Mouse (Mus musculus): ENCODE results near the gene Irf7.

The Irf7 gene

DNA sequence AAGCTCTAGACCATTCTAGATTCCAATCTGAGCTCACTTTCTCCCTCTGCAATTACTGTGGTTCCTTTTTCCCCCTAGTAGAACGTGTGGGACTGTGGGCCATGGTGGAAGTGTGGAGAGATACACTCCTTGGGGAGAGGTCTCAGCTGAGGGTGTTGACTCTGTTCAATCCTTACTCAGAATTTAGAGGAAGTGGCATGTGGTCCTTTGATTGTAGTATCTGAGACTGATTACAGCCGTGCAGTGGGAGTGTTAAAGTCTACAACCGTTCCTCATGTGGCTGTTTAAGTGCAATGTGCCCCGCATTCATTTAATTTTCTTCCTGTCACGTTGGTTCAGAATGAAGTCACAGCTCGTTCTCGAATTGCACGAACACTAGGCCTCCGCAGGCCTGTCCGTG lies 10.1 kb downstream of the Irf7 start:
- ChIA-PET CTCF (interaction anchor here in 1 of 4 experiments (0.6 kb wide), 2 partner anchors 101 to 131 kb away, joined by 3 to 4 read pairs; no protein-coding TSS in a partner anchor), POLR2A (interaction anchor here in 2 of 4 experiments (0.7 to 5.7 kb wide), 10 partner anchors 9 to 72 kb away, joined by 3 to 40 read pairs (median 5); partner anchors contain the start of genes Deaf1 (in 1 of the 2), Rassf7 (in 1 of the 2) and Tmem80 (in 1 of the 2))

DNA sequence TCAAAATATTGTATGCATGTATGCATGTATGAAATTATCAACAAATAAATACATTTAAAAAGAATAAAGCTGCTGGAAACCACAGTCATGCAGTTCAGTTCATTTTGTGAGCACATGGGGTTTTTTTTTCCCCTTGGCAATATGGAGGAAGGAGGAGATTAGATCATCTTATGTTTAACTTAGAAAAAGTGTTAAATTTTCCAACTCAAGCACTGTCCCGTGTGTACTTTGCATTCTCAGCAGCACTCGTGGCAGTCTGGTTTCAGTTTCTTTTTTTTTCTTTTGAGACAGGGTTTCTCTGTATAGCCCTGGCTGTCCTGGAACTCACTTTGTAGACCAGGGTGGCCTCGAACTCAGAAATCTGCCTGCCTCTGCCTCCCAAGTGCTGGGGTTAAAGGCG lies 15.8 kb downstream of the Irf7 start:
- ChIA-PET POLR2A (interaction anchor here in 2 of 4 experiments (0.7 to 2.9 kb wide), 12 partner anchors 13 to 180 kb away, joined by 3 to 9 read pairs (median 3); partner anchors contain the start of gene Taldo1 (in 1 of the 2)), CTCF (interaction anchor here in 1 of 4 experiments (0.5 kb wide), 1 partner anchor 28 kb away, joined by 3 read pairs; the partner anchor contains the start of gene Sct)

DNA sequence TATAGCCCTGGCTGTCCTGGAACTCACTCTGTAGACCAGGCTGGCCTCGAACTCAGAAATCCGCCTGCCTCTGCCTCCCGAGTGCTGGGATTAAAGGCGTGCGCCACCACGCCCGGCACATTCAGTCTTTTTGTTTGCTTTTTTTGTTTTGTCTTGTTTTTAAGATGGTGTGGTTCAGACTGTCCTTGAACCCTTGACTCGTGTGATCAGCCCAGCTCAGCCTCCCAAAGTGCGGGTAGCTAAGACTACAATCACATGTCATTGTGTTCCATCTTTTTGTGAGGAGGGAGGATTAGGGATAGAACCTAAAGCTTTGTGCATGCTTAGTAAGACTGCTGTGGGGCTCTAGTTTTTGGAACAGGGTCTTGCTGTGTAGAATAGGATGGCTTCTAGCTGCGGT lies 34.7 kb downstream of the Irf7 start:
- CTCF ChIA-PET, result interaction anchor here (0.6 to 1.2 kb wide), 6 partner anchors 10 to 345 kb away, joined by 3 to 5 read pairs (median 3); partner anchors contain the start of gene Rassf7 (in 1 of the 4)
- POLR2A ChIA-PET, result interaction anchor here in 3 of 4 experiments (0.6 to 11.4 kb wide), 20 partner anchors 9 to 277 kb away, joined by 3 to 158 read pairs (median 4); partner anchors contain the start of genes Hras (in 2 of the 3), Lmntd2 (in 2 of the 3), Lrrc56 (in 2 of the 3) and Rassf7 (in 2 of the 3)

DNA sequence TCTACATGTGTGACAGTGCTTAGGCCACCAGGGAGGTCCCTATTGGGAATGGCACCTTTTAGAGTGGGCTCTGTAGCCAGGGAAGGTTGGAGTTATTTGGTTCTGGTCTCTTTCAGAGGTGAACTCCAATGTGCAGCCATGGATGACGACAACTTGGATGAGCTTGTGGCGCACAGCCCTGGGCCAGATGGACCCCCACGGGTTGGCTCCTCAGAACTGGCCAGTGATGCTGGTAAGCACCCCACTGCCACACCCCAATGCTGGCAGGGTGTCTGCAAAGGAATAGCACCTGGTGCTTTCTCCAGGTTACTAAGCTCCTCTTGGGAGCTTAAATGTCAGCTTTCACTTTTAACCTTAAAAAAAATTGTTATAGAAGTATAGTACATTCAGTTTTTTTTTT lies 35.2 kb downstream of the Irf7 start:
- CTCF ChIA-PET, result interaction anchor here in 3 of 4 experiments (0.6 to 1.0 kb wide), 5 partner anchors 10 to 345 kb away, joined by 3 to 5 read pairs (median 3); no protein-coding TSS in a partner anchor
- POLR2A ChIA-PET, result interaction anchor here in 3 of 4 experiments (0.6 to 11.4 kb wide), 17 partner anchors 8 to 277 kb away, joined by 3 to 158 read pairs (median 4); partner anchors contain the start of genes Hras (in 2 of the 3), Lmntd2 (in 2 of the 3), Lrrc56 (in 2 of the 3) and Rassf7 (in 2 of the 3)

DNA sequence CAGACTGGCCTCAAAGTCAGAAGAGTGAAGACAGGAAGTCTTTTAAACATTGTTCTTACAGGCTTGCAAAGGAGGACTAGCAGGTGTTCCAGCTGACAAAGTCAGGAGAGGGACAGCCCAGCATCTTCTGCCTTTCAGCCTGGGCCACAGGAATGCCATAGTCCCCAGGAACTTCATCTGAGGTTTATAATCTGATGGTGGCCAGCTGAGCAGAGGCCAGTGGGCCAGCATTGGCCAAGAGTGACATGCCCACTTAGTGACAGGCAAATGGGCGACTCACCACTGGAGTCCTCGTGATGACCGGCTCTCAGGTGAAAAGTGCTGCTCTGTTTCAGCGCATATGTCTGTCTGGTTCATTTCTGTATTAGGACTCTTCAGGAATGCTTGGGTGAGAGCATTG lies 35.7 kb downstream of the Irf7 start:
- POLR2A ChIA-PET, result interaction anchor here in 3 of 4 experiments (1.1 to 11.4 kb wide), 12 partner anchors 8 to 126 kb away, joined by 3 to 158 read pairs (median 6); partner anchors contain the start of genes Lmntd2 (in 2 of the 3) and Rassf7 (in 2 of the 3)
- CTCF ChIA-PET, result interaction anchor here in 2 of 4 experiments (0.6 to 1.0 kb wide), 3 partner anchors 9 to 346 kb away, joined by 3 to 5 read pairs (median 4); no protein-coding TSS in a partner anchor

DNA sequence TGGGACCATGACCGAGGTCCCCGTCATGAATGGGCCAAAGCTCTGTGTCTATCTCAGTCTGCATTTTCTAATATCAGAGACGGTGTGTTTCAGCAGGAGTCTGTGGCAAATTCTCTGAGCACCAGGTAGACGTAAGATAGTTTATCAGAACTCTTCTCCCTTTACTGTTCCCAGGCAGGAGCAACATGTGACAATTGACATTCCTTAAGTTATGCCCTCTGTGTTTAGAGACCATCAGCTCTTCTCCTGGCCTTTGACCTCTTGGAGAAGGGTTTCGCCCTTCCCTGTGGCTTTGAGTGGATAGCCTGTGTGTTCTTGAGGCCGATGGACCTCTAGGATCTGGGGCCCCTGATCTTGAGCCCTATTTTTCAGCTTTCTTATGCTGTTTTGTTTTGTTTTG lies 36.6 kb downstream of the Irf7 start:
- CTCF ChIA-PET, result interaction anchor here in 1 of 4 experiments (1.5 to 2.2 kb wide), 2 partner anchors 36 to 178 kb away, joined by 3 to 9 read pairs; partner anchors contain the start of genes Hras and Lrrc56
- POLR2A ChIA-PET, result interaction anchor here (0.6 to 11.4 kb wide), 28 partner anchors 7 to 217 kb away, joined by 3 to 158 read pairs (median 4); partner anchors contain the start of genes Rassf7 (in 4 of the 4), Deaf1 (in 2 of the 4), Eps8l2 (in 2 of the 4) and Hras (in 2 of the 4)

DNA sequence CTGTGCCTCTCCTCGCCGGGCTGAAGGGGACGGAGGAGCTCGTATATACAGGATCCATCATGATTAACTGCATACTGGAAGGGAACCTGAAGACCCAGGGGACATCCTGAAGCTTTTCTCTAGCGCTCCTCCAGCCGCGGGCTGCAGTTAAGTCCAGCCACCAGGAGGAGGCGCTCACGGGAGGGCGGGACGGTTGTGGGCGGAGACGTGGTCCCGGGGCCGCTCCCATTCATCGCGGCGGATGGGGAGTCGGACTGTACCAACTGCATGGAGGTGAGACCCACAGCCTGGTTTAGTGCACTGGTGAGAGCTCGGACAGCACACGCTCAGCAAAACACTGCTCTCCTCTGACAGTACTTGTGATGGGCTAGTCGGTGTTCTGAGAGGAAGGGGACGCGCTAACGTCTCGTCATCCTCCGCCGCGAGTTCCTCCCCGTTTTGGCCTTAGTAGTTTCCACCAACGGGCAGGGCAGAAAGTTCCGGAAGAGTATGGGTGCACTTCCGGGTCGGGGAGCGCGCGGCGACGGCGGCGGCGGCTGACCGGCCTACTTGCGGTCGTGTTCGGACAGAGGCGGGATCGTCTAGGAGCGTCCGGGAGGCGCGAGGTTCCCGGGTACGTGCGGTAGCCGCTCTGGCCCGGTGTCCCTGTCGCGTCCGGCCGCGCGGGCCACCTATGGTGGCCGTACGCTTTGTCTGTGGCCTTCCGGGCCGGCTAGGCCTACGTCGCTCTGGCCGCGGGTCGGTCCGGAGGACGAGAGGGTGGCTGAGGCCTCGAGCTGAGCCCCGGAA lies 37.8 kb downstream of the Irf7 start, which contains the start of gene Phrf1:
Phrf1 (plus strand) TSS at position 506 of the 789 bp plus-strand sequence.
- ChIA-PET POLR2A (interaction anchor here (0.5 to 11.4 kb wide), 40 partner anchors 9 to 231 kb away, joined by 3 to 158 read pairs (median 4); partner anchors contain the start of genes Rassf7 (in 4 of the 4), Eps8l2 (in 2 of the 4), Hras (in 2 of the 4) and Lrrc56 (in 2 of the 4)), CTCF (interaction anchor here (0.6 to 2.2 kb wide), 21 partner anchors 9 to 433 kb away, joined by 3 to 15 read pairs (median 3); partner anchors contain the start of genes Rassf7 (in 2 of the 4), Eps8l2 (in 1 of the 4), Hras (in 1 of the 4) and Lrrc56 (in 1 of the 4))

DNA sequence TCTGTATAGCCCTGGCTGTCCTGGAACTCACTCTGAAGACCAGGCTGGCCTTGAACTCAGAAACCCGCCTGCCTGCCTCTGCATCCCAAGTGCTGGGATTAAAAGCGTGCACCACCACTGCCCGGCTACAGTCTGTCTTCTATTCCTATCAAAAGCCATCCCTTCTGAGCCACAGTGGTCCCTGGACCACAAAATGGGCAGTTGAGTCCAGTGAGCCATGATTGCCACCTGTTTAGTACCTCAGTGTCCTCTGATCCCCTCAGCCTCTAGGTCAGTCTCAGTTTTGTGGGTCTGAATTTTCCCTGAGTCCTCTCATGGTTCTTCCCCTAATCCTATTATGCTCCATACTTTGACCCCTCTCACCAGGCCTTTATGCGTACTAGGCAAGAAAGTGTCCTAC lies 38.5 kb downstream of the Irf7 start:
- ChIA-PET POLR2A (interaction anchor here in 3 of 4 experiments (0.5 to 11.4 kb wide), 25 partner anchors 9 to 232 kb away, joined by 3 to 158 read pairs (median 4); partner anchors contain the start of genes Rassf7 (in 3 of the 3), Hras (in 1 of the 3), Lmntd2 (in 1 of the 3) and Lrrc56 (in 1 of the 3)), CTCF (interaction anchor here (0.6 to 2.2 kb wide), 21 partner anchors 9 to 433 kb away, joined by 3 to 15 read pairs (median 4); partner anchors contain the start of genes Rassf7 (in 2 of the 4), Eps8l2 (in 1 of the 4), Hras (in 1 of the 4) and Lrrc56 (in 1 of the 4))

DNA sequence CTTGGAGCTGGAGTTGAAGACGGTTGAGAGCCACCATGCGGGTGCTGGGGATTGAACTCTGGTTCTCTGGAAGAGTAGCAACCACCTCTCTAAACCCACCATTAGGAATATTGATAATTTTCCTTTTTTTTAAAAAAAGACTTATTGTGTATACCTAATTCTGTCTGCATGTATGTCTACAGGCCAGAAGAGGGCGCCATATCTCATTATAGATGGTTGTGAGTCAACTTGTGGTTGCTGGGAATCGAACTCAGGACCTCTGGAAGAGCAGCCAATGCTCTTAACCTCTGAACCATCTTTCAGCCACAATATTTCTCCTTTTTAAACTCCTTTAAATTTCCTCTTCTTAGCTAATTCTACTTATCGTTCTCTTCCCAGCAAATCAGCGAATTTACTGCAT lies 39.7 kb downstream of the Irf7 start:
- ChIA-PET CTCF (interaction anchor here in 2 of 4 experiments (0.5 to 1.5 kb wide), 2 partner anchors 104 to 119 kb away, joined by 3 to 4 read pairs; partner anchors contain the start of gene Ptdss2 (in 1 of the 2)), POLR2A (interaction anchor here in 1 of 4 experiments (4.2 kb wide), 1 partner anchor 9 kb away, joined by 51 read pairs; the partner anchor contains the start of gene Rassf7)

DNA sequence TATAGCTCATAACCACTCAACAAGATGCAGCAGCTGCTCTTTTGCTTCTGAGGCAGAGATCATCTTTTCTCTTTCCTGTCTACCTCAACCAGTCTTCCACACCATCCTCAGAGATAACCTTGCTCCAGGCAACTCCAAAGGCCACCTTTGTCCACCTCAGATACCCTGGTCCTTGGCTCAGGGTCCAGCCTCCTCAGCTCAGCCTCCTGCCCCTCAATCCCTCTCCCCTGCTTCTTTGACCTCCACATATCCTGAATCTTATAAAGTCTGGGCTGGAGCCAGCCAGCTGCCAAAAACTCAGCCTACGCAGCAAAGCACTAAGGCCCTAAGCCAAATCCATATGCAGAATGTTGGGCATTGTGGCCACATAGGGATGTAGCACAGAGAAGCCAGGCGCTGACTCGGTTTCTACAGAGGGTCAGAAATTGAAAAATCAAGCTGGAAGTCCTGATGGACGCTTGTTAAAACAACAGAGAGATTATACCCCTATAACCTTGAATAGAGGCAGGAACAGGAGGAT lies 43.5 kb downstream of the Irf7 start:
- CTCF ChIA-PET, result interaction anchor here in 2 of 4 experiments (0.6 to 1.0 kb wide), 2 partner anchors 141 to 174 kb away, joined by 3 to 4 read pairs; no protein-coding TSS in a partner anchor
- POLR2A ChIA-PET, result interaction anchor here (0.6 to 10.6 kb wide), 23 partner anchors 9 to 232 kb away, joined by 3 to 158 read pairs (median 4); partner anchors contain the start of genes Taldo1 (in 3 of the 4), Hras (in 2 of the 4), Lrrc56 (in 2 of the 4) and Eps8l2 (in 1 of the 4)

DNA sequence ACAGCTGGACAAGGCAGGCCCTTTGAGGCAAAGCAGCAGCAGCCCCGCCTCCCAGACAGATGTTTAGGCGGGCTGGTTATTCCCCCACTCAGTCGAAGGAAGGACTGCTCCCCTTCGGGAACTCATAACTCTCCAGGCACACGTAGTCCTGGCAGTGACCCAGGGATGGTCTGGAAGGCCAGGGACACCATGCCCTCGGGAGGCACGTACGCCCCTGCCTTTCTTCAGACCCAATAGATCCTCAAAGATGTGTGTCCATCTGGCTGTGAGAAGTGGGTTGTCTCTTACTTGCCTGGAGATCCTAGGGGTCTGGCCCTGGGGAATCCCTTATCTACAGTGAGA lies 44.2 kb downstream of the Irf7 start:
- ChIA-PET POLR2A (interaction anchor here (0.6 to 10.6 kb wide), 28 partner anchors 9 to 1253 kb away, joined by 3 to 158 read pairs (median 4); partner anchors contain the start of genes Hras (in 2 of the 4), Lrrc56 (in 2 of the 4), Taldo1 (in 2 of the 4) and Cdhr5 (in 1 of the 4)), CTCF (interaction anchor here in 2 of 4 experiments (0.5 to 1.2 kb wide), 4 partner anchors 170 to 381 kb away, joined by 3 to 7 read pairs (median 4); partner anchors contain the start of gene Taldo1 (in 1 of the 2))

DNA sequence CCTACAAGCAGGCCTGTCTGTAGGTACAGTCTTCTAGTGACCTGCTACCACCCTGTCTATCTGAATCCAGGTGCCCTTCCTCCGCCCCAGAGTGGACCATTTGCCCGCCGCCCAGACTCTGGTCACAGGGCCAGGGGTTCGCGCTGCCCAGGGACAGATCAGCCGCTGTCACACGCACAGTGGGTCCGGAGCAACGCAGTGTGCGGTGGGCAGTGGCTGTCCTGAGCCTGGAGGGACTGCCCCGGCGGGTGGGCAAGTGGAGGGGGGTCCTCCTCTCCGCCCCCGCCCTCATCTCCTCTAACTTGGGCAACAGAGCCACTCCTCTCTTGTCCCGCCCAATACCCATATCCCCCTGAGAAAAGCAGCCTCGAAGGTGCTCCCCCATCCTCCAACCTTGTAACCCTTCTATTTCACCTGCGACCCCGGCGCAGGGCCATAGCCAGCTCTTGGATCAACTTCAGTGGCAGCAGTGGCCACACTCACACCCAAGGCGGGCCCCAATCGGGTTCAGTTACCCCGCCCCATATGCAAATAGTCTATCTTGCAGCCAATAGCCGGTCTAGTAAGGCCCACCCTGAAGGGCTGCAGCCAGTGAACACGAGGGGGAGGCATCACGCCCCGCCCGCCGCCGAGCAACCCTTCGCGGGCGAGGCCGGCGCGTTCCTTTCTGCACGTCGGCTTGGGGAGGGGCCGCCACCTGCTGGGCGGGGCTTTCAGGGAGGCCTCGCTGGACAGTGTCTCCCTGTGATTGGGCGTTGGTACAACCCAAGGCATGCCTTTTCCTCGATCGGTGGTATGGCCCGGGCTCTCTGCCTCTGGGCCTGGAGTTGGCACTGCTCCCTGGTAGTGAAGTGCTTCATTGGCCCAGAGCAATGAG lies 44.8 kb downstream of the Irf7 start:
- CTCF ChIA-PET, result interaction anchor here in 2 of 4 experiments (0.5 to 1.2 kb wide), 4 partner anchors 10 to 380 kb away, joined by 3 to 7 read pairs (median 4); partner anchors contain the start of gene Taldo1 (in 1 of the 2)
- POLR2A ChIA-PET, result interaction anchor here (0.6 to 10.6 kb wide), 37 partner anchors 10 to 1252 kb away, joined by 3 to 158 read pairs (median 4); partner anchors contain the start of genes Hras (in 2 of the 4), Lrrc56 (in 2 of the 4), Cdhr5 (in 1 of the 4) and Deaf1 (in 1 of the 4)

DNA sequence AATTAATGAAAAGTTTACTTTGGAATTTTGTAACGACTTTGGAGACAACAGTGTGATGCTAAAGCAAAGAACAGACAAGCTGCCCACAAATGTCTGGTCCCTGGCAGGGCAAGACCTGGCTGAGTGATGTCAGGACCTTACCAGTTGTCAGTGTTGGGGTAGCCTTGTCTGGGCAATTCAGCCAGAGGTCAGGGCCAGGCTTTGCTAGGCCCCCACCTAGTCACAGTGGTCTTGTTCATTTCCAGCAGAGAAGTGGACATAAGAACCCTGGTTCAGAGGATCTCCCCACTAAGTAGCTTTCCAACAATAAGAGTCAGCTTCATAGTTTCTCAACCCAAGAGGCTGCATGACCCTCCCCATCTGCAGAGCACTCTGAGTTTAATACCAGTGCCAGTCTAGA lies 45.9 kb downstream of the Irf7 start:
- ChIA-PET CTCF (interaction anchor here in 1 of 4 experiments (1.0 kb wide), 1 partner anchor 126 kb away, joined by 5 read pairs; no protein-coding TSS in a partner anchor), POLR2A (interaction anchor here in 3 of 4 experiments (0.5 to 10.6 kb wide), 29 partner anchors 9 to 1063 kb away, joined by 3 to 158 read pairs (median 3); partner anchors contain the start of genes Cdhr5 (in 2 of the 3), Deaf1 (in 1 of the 3), Phrf1 (in 1 of the 3) and Pidd1 (in 1 of the 3))

DNA sequence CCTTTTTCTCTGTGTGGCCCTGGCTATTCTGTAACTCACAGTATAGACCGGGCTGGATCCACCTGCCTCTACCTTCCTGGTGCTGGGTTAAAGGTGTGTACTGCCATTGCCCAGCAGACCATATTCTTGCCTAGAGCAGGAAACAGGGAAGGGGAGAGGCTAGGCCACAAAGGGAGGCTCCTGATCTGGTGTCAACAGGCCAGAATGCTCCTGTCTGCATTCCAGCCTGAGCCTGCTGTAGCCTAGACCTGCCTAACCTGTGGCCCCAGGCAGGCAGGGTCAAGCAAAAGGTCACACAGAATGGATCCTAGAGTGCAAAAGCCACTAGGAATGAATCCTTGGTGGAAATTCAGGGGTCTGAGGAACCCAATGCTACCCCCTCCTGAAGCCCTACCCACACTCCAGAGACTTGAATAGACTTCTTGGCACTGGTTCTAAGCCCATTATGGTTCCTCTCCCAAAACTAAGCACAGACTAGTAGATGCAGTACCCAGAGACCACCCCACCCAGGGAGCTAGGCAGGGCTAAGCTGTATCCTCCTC lies 46.7 kb downstream of the Irf7 start:
- ChIA-PET CTCF (interaction anchor here in 2 of 4 experiments (1.0 to 1.4 kb wide), 2 partner anchors 9 to 126 kb away, joined by 4 to 5 read pairs; partner anchors contain the start of gene Phrf1 (in 1 of the 2)), POLR2A (interaction anchor here in 3 of 4 experiments (0.5 to 10.6 kb wide), 17 partner anchors 8 to 1063 kb away, joined by 3 to 158 read pairs (median 3); partner anchors contain the start of genes Phrf1 (in 2 of the 3), Cdhr5 (in 1 of the 3), Pidd1 (in 1 of the 3) and Ptdss2 (in 1 of the 3))

DNA sequence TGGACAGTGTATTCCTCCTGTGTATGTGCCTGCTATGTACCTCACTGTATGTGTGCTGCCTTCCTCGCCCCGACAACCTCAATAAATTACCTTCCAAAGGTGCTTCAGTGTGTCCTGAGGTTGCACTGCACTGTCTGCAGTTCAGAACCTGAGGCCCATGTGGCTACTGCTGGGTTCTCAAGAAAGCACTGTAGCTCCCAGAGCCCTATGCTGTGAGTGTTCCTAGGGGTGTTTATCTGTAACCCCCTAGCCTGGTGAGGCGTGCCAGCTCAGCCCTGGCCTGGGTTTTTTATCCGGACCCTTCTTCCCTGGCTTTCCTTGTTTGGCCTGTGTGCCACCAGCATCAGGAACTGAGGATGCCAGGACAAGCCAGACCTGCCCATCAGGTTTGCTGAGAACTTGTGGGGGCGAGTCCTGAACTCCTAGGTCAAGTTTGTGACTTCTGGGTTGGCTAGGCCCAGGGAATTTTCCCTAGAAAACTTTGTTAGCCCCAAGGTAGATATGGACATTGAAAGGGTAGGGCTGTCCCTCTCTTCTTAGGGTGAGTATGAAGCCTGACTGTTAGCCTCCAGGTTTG lies 47.6 kb downstream of the Irf7 start:
- POLR2A ChIA-PET, result interaction anchor here (0.5 to 10.6 kb wide), 14 partner anchors 9 to 256 kb away, joined by 3 to 158 read pairs (median 4); partner anchors contain the start of genes Phrf1 (in 2 of the 4) and Pidd1 (in 1 of the 4)

More for the DNA sequence above, 47.6 kb downstream of the Irf7 start:
- CTCF ChIA-PET, result interaction anchor here in 1 of 4 experiments (1.4 kb wide), 1 partner anchor 10 kb away, joined by 4 read pairs; the partner anchor contains the start of gene Phrf1
